Mouse (Mus musculus) thymus, adult 2 months (tissue): ENCODE data around the gene Slmap.

Experiments used
- CTCF ChIP-seq: fragments of 200-500 bp; IDR thresholded peaks from 2 replicates; pipeline ENCODE4 v1.5.1; 2012; ENCODE audit warnings: mild to moderate bottlenecking, control low read depth, low read length, moderate library complexity, borderline replicate concordance; ENCODE audit not compliant: control insufficient read depth, poor library complexity, insufficient read depth; ENCODE audit errors: extremely low read depth
- POLR2A ChIP-seq: fragments of 200-500 bp; IDR thresholded peaks from 2 replicates; pipeline ENCODE4 v1.6.1; 2012; ENCODE audit warnings: mild to moderate bottlenecking, low read length, control low read depth, moderate library complexity; ENCODE audit not compliant: control insufficient read depth, poor library complexity, insufficient read depth; ENCODE audit errors: extremely low read depth

GRCm38 (mm10) chr14:26477738-26478137, 57.0 kb downstream of the Slmap start:
- no peak for TF ChIP-seq CTCF
- TF ChIP-seq POLR2A: no peak
